Mouse (Mus musculus) left cerebral cortex, adult 18-20 months (tissue): Measurements from ENCODE around the gene Clk1. TPM values are rescaled to one million over a fixed set of nuclear protein-coding genes. Genes with fewer than 3 reads are reported as not detected.
"Not testable (repeated sequence)": the region's sequence is repeated elsewhere in the genome, so short reads cannot be mapped to it uniquely, and the experiment has no call there.

ENCODE experiments used
- DNase-seq, 2 experiments: peaks; one replicate each; pipeline ENCODE4 v3.0.0; 2021 to 2022; ENCODE audit warnings: low spot score in 2 of 2, mixed read lengths in 1 of 2
- total RNA-seq, 2 experiments: library from RNA; stranded (reverse); gene quantifications; 2 replicates each; pipeline ENCODE4 v1.2.3; 2021

Clk1 gene
- total RNA-seq, 2 experiments from 2014 or later = 119 to 126 TPM

DNA sequence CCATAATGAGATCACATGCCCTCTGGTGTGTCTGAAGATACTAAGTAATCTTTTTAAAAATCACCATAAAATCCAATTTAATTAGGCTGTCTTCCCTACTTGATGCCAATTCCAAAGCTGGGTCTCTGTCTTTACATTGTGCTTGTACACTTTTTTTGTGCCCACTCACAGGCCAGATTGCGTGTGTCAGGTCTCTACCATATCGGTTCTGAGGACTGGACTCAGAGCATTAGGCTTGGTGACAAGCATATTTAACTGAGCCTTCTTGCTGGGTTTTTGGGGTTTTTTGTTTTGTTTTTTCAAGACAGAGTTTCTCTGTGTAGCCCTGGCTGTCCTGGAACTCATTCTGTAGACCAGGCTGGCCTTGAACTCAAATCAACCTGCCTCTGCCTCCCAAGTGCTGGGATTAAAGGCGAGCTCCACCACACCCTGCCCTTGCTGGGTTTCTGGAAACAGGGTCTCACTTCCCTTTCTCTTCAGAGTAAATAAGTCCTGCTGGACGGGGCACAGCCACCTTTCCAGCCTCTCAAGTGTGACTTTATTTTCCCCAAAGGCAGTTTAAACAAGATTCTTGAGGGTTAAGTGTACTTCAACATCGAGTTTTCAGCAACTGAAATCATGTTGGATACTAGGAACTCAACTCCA is 14.2 kb downstream of the Clk1 start:
- DNase-seq = no peak

DNA sequence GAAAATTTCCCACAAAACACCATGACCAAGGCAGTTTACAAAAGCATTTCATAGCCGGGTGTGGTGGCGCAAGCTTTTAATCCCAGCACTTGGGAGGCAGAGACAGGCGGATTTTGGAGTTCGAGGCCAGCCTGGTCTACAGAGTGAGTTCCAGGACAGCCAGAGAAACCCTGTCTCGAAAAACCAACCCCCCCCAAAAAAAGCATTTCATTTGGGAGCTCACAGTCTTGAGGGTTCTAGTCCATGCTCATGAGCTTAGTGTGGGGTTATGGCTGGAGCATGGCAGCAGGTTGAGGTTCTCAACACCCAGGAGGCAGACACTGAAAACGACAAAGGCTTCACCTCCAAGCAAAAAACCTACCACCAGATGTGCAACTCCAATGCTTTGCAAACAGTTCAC is 15.7 kb downstream of the Clk1 start:
- no peak for DNase-seq

DNA sequence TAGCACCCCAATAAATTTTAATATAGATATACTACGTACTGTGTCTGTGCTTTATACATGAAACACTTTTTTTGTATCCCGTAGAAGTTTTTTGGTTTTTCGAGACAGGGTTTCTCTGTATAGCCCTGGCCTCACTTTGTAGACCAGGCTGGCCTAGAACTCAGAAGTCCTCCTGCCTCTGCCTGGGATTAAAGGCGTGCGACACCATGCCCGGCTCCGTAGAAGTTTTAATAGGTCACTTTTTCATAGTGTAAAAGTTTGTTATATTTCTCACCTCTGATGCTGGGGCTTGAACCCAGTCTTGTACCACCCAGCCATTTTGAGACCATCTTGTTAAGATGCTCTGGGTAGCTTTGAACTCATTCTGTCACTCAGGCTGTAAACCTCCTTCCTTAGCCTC is 16.5 kb downstream of the Clk1 start:
- no peak for DNase-seq

DNA sequence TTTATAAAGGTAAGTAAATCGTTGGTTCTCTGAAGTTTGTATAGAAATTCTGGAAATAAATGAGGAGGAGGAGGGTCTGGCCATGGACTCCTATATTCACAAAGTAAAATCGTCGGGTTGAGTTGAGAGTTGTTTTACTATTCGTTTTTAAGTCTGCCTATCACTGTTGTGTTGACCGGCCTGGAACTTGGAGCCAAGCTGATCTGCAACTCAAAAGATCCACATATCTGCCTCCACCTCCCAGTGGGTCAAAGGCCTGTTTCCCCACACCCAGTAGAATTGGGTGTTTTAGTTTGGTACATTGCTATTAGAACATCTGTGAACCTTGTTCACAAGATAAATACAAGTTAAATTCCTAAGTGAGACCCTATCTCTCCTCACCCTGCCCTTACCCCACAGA is 20.1 kb downstream of the Clk1 start:
- DNase-seq = no peak

DNA sequence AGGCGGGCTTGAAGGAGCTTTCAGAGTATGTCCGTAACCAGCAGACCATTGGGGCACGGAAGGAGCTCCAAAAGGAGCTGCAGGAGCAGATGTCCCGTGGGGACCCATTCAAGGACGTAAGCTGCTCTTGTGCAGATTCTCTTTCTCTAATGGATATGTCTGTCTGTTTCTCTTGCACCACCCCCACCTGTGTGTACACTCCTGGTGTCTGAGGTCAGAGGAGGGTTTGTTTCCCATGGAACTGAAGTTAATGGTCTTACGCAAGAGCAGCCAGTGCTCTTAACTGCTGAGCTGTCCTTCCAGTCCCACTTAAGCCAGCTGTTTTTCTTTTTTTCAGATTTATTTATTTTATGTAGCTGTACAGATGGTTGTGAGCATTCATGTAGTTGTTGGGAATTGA is 22.5 kb downstream of the Clk1 start:
- no peak for DNase-seq

DNA sequence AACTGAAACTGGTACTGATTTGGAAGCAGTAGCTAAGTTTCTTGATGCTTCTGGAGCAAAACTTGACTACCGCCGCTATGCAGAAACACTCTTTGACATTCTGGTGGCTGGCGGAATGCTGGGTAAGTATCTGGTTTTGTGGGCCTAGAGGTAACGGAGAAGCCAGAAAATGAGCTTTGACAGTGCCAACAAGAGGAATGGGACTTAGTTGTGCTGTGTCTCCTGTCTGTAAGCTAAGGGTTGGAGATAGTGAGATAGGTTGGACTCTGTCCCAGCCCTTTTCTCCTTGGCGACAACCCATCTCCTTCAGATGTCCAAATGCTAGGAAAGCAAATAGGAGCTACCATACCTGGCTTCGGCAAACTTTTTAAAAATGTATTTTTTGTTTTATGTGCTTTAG is 26.1 kb downstream of the Clk1 start:
- DNase-seq = no peak

DNA sequence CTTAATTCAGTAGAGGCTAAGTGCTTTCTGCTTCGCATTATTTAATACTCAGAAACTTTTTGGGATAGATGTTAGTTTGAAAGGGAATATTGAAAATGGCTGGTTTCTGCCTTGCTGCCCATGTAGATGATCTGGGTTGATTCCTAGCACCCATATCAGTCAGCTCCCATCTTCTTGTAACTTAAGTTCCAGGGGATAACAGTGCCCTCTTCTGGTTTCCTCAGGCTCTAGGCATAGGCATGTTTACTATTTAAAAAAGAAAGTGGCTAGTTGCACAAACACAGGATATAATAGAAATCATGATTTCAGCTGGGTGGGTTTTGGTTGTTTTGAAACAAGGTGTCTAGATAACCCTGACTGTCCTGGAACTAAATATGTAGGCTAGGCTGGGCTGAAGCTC is 27.7 kb downstream of the Clk1 start:
- no peak for DNase-seq

DNA sequence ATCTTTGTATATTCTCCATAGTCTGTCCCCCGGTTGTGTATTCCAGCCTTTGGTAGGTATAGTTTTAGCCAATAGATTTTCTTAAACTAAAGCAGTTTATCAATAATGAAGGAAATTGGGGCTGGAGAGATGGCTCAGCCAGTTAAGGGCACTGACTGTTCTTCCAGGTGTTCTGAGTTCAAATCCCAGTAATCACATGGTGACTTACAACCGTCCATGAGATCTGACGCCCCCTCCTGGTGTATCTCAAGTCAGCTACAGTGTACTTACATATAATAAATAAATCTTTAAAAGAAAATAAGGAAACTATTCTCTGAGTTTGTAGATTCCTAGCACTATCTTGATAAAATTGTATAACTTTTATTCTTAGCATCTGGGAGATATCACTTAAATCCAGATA is 28.5 kb downstream of the Clk1 start:
- no peak for DNase-seq

DNA sequence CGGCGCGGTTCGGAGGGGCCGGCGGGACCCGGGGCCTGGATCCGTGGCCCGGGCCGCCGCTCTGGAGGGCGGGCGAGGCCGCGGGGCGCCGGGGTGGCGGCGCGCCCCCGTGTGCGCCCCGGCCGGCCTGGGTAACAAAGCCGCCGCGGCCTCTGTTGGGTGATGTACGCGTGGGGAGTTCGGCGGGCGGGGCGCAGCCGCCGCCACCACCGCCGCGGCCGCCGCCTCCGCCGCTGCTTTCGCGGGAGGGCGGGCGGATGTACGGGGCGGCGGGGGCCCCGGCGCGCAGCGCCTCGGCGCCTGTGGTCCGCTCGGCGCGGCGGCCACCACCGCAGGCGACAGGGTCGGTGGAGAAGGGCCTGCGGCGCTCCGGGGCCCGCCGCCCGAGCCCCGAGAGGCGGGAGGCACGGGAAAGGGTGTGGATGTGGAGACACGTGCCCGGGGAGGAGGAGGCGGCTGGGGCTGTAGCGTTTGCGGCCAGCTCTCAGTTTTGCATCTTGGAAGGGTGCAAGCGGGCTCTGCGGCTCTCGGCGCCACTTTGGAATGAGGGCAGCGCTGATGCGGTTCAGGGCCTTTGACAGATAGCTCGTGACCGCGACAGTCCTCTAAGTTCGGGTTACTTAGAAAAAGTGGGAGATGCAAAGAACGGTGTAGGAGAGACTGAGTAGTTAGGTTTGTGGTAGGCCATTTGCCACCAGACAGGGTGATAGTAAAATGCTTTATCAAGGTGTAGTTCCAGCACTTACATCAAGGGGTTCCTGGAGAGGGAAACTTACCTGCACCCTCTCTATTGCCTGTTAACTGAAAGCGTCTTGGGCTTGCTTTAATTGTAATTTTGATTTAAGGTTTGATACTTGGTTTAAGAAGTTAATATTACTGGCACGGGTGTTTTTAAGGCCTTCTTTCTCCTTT is 30.3 kb downstream of the Clk1 start:
- peak; percentile 33 to 49 for DNase-seq

DNA sequence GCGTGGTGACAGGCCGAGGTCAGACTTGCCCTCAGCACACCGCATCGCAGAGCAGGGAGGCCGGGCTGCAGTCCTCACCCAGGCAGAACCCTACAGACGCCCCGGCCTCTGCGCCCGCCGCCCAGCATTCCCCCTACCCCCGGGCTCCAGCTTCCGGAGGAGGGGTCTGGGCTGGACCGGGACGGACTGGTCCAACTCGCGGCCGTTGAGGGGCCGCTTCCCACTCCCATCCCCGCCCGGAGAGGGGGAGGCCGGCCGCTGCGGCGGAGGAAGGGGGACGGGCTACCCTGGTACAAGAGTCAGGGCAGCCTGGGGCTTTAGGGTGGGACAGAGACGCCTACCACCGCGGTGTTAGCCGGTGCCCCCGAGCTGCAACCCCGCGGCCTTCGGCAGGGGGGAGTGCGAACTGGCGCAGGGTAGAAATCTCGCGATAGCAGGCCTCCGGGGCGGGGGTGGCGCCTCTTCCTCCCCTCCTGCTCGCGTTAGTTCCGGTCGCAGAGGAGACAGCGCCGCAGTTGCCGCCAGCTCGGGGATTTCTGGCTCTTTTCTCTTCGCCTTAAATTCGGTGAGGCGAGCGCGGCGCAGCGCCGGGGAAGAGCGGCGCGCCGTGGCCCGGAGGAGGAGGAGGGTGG is 31.1 kb downstream of the Clk1 start, which contains the start of gene Bzw1:
Gene Bzw1, plus strand, starts transcription at position 247 of the 632 bp plus-strand sequence.
- DNase-seq = peak; percentile 90 to 91

DNA sequence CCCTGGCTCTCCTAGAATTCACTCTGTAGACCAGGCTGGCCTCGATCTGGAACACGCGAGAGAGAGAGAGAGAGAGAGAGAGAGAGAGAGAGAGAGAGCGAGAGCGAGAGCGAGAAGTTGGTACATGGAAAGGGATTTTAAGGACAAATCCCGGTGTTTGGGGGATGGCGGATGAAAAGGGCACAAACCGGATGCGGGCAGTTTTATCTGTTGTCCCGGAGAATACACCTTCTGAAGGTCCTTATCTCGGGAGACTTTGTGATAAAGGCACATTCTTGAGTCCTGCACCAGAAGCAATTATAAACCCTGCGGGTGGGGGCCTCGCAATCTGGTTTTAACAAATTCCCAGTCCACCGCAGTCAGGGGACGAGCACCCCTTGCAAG is 31.6 kb downstream of the Clk1 start:
- peak in 1 of 2 experiments; percentile 16 for DNase-seq

DNA sequence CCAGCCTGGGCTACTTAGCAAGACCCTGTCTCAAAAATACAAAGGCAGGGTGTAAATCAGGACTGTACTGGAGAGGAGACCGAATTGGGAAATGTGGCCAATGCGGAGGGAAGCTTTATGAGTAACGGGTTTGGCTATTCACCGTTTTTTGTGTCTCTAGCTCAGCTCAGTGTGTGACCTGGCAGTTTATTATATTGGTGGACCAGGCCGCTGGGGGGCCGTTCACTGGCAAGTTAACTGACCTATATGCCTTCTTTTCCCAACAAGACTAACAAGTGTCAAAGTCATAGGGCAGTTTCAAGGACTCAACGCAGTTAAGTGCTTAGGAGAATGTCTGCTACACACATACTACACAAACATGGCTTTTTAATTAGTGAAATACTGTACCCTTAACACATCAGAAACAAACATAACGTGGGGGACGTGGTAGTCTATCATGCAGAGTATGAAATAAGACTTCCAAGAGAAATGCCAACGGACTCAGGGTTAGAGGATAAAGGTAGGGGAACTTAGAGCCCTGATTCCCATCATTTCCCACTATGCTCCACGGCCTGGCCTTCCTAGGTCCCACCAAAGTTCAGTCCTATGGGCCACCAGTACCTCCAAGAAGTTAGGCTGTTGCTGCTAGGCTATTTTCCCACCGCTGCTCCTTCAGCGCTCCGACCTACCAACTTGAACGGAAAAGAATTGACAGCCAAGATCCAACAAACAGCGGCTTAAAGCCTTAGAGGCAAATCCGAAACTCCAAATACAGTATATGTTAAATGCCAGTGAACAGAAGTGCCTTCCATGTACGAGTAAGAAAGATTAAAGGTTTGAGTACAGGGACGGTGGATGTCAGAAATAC is 32.2 kb downstream of the Clk1 start:
- no peak for DNase-seq

DNA sequence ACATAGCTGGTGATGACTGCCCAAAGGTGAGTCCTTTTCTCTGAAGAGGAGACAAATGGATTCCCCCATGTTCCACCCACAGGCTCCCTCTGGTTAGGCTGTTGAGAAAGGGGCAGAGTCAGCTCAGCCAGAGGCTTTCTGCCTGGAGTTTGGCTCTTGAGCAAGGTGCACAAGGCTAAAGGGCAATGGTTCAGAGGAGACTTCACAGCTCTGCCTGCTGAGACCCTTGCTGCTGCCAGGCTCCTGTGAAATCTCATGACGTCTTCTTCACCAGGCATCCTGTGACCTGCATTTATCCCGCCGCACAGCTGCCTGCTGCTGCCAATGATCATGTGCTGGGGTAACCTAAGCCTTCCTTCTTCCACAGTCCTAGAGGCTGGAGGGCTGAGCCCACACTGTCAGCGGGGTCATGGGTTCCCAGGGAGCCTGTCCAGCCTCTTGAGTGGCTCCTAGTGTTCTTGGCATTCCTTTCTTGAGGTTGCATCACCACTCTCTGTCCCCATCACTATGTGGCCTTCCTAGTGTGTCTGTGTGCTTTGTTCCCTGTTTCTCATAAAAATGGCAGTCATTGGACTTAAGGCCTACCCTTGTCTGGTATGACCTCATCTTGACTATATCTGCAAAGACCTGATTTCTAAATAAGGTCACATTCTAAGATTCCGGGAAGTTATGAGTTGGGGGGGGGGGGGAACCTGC is 41.1 kb downstream of the Clk1 start:
- no peak for DNase-seq

DNA sequence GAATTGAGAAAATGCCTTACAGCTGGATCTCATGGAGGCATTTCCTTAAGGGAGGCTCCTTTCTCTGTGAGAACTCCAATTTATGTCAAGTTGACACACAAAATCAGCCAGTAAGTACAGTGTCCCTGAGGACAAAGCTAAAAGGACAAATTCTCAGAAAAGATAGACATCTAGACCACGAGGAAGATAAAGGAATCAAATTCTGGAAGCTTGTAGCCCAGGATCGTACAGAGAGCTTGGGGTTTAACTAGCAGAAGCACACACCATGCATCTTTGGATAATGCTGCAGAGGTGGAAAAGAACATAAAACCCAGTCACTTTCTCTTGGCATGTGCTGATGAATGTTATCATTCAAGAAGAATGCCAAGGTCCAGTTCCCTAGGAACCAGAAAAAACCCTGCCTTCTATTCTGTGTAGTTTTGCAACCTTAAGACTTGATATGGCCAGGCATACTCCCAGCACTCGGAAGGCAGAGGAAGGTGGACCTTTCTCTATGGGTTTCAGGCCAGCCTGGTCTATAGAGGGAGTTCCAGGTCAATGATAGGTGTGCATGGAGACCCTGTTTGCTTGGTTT is 48.2 kb downstream of the Clk1 start:
- DNase-seq = no peak

DNA sequence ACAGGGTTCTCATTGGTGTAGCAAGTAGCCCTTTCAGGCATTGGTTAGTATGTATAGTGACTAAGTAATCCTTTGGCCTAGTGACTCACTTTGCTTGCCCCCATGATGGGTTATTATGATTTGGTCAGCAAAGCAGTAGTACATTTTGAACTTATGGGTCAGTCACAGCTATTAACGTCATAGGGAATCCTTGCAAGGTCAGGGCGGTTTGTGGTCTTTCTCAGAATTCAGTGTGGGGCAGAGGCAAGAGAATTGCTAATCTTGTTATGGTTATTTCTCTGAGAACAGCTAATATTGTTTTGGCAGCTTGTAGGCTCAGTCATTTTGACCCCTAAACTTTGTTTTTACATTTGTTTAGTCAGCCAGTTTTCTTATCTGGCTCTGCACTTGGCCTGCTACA is 49.6 kb downstream of the Clk1 start:
- not testable (repeated sequence) for DNase-seq

DNA sequence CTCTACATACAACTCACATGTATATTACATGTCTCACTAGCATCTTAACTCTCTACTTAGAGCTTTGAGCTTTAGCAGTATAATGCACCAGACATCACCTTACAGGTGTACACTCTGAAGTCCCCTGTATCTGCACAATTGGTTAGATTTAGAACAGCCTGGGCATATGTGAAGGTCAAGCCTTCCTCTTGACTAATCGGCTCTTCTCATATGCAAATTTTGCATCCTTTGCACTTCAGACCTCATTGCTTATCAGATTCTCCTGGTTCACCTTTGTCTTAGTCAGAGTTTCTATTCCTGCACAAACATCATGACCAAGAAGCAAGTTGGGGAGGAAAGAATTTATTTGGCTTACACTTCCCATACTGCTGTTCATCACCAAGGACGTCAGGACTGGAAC is 54.1 kb downstream of the Clk1 start:
- no peak for DNase-seq

DNA sequence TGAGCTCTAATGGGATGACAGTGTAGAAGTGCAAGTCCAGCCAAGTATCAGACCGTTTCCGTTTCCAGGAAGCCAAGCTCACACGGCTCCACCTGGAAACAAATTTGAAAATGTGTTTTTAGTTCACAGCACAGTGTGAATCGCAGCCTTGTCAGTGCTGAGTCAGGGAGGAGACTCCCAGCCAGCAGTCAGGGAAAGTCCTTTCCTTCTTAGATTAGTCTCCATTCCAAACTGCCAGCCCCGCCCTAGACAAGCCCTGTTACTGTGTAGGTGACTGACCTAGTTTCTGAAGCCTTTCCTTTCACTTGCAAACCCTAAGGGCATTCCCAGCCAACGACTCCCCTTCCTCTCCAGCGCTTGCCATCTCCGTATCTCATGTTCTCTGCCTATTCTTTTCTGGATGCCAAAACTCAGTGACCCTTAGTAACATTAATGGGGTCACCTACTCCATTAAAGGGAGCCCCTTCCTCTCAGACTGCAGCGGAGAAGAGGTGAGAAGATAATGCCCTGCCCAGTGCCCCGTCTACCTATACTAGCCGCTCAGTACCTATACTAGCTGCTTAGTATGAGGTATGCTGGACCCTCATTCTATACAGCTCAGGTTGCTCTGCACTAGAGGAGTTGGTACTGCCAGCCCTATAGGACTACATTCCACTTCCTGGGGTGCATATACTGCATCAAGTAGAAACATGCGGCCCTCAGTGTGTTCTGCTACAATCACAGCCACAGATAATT is 57.0 kb downstream of the Clk1 start:
- peak; percentile 5 to 12 for DNase-seq

DNA sequence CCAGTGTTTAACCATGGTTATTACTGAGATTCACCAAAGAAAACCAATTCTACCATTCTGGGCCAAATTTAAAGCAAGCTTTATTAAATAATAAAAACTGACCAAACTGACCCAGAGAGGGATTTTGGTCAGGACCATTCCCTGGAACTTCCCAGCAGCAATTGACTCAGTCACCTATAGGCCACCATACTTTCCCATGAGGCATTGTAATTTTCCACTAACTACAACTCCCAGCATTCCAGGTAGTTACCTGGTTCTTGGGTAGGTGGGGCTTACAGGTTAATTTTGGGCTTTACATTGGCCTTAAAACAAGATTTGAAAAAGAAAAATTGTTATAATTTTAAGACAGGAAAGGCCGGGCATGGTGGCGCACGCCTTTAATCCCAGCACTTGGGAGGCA is 58.0 kb downstream of the Clk1 start:
- DNase-seq = no peak

DNA sequence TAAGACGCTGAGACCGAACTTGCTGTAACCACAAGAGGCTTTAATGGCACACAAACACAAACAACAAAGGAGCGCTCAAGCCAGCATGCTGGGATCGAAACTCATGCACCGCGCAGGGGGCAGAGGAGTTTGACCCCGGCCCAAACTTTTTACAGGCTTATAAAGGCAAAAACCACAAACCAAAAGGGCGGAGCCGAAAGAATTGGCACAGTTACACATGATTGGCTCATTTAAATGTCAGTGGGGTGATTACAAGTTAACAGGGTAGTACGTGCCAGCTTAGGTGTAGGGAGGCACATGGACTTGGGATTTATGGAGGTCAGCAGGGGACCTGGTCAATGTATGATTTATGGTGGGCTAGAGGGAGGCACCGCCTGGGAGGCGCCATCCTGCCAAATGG is 59.3 kb downstream of the Clk1 start:
- no peak for DNase-seq

DNA sequence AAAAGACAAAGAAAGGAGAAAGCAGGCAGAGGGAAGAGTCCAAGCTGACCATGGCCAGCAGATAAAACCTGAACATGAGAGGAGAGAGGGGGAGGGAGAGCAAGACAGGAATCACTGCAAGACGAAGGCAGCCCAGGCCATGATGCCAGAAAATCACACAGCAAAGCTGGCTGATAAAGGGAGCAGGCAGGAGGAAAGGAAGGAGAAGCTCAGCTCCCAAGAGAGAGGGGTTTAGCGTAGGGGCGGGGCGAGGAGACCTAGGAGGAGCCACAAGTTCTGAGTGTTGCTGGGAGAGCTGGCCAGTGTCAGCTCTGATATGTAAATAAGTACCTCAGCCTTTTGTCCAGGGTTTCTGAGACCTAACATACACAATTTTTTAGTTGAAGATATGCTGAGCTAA is 61.6 kb downstream of the Clk1 start:
- no peak for DNase-seq
